Mouse (Mus musculus): Measurements from ENCODE around the gene Hoxb13.

GRCm38 (mm10) chr11:96234906-96235305, 40.8 kb downstream of the Hoxb13 start:
- peak; percentile 88 for TF ChIP-seq CTCF (IDR thresholded peaks at IDR 0.05; ENCODE audit: low read depth)
- no peak for TF ChIP-seq EP300 (IDR thresholded peaks at IDR 0.05; ENCODE audit: low read depth)
